ENCODE assay signal across 9 mouse cellular contexts in genomic region chr1:90203341-90203740, GRCm38 (mm10). TPM values are rescaled to one million over a fixed set of nuclear protein-coding genes. Genes with fewer than 3 reads are reported as not detected.
DNase-seq lines count a peak whose midpoint lies in the region; ATAC-seq lines count a peak whose summit lies in the region.
"Had no signal": no experiment of that assay in that cellular context is flagged by ENCODE, and none has a peak within 500 bp of the region (broad histone marks: within the 10 kb centered on the region; RNA-seq: fewer than 3 reads in every experiment).

No protein-coding gene starts in this region.

- H3K36me3 ChIP-seq in heart, embryonic 13.5 days: no peaks in the 10 kb centered on the region
- H3K36me3 ChIP-seq in hindbrain, embryonic 11.5 days (ENCODE audit: control insufficient read depth, insufficient read depth, low read length): no peaks in the 10 kb centered on the region
- no peaks in the 10 kb centered on the region for H3K36me3 ChIP-seq in midbrain, embryonic 11.5 days (ENCODE audit: control insufficient read depth, insufficient read depth, low read length)

- H3K9ac ChIP-seq in heart, embryonic 13.5 days: peak overlapping the region; percentile 64
- no peak overlapping the region for H3K9ac ChIP-seq in hindbrain, embryonic 11.5 days (ENCODE audit: low read depth, low read length)
- peak overlapping the region; percentile 49; the same call in 1 of the 2 replicates for H3K9ac ChIP-seq in midbrain, embryonic 11.5 days (ENCODE audit: low read length)

- H3K27ac ChIP-seq in heart, embryonic 13.5 days (replicated peaks): no peak overlapping the region
- H3K27ac ChIP-seq in hindbrain, embryonic 11.5 days (ENCODE audit: low read depth, low read length): no peak overlapping the region
- H3K27ac ChIP-seq in midbrain, embryonic 11.5 days (ENCODE audit: low read depth, low read length): no peak overlapping the region

- H3K4me1 ChIP-seq in heart, embryonic 13.5 days: peaks cover 50% of the 10 kb centered on the region
- peaks cover 18% of the 10 kb centered on the region for H3K4me1 ChIP-seq in hindbrain, embryonic 11.5 days (replicated peaks; ENCODE audit: control insufficient read depth, insufficient read depth, low read length)
- peaks cover 47% of the 10 kb centered on the region for H3K4me1 ChIP-seq in midbrain, embryonic 11.5 days (ENCODE audit: control insufficient read depth, insufficient read depth, low read length)

- peak overlapping the region; percentile 64 for H3K4me3 ChIP-seq in heart, embryonic 13.5 days
- H3K4me3 ChIP-seq in hindbrain, embryonic 11.5 days (ENCODE audit: low read depth, low read length): peak overlapping the region; percentile 61; the same call in 1 of the 2 replicates
- no peak overlapping the region for H3K4me3 ChIP-seq in midbrain, embryonic 11.5 days (ENCODE audit: low read depth, low read length)

- no peaks in the 10 kb centered on the region for H3K9me3 ChIP-seq in heart, embryonic 13.5 days
- no peaks in the 10 kb centered on the region for H3K9me3 ChIP-seq in hindbrain, embryonic 11.5 days (ENCODE audit: control insufficient read depth, low read length)
- no peaks in the 10 kb centered on the region for H3K9me3 ChIP-seq in midbrain, embryonic 11.5 days (ENCODE audit: control insufficient read depth, low read length)

- peaks cover 36% of the 10 kb centered on the region for H3K27me3 ChIP-seq in heart, embryonic 13.5 days (replicated peaks)
- peaks cover 2% of the 10 kb centered on the region; the same call in 1 of the 2 replicates for H3K27me3 ChIP-seq in hindbrain, embryonic 11.5 days (ENCODE audit: control insufficient read depth, insufficient read depth, low read length)
- no peaks in the 10 kb centered on the region for H3K27me3 ChIP-seq in midbrain, embryonic 11.5 days (ENCODE audit: control insufficient read depth, insufficient read depth, low read length)

- 12% methylated on average over 11 of the region's 11 CpGs for WGBS in heart, embryonic 13.5 days
- WGBS in hindbrain, embryonic 11.5 days: 4% methylated on average over 11 of the region's 11 CpGs
- WGBS in midbrain, embryonic 11.5 days: 3% methylated on average over 11 of the region's 11 CpGs

- peak overlapping the region; percentile 70 for H3K4me2 ChIP-seq in heart, embryonic 13.5 days
- H3K4me2 ChIP-seq in hindbrain, embryonic 11.5 days (replicated peaks; ENCODE audit: low read depth, low read length): peak overlapping the region; percentile 64
- peak overlapping the region; percentile 68 for H3K4me2 ChIP-seq in midbrain, embryonic 11.5 days

- no peak for DNase-seq in heart, adult 8-10 months (ENCODE audit: low spot score)
- DNase-seq in ZHBTc4 (ENCODE audit: low read depth, low spot score): peak; percentile 41
- DNase-seq in hindbrain, embryonic 11.5 days (ENCODE audit: low spot score): peak; percentile 48
- DNase-seq in midbrain, embryonic 11.5 days (ENCODE audit: low spot score, missing footprints): peak; percentile 94
- no peak for DNase-seq in embryo, embryonic 11 days
- no peak for DNase-seq in spleen, adult 18-20 months

- no peak for ATAC-seq in heart, embryonic 13.5 days (ENCODE audit: extremely low read depth, insufficient number of reproducible peaks, low FRiP score, low TSS enrichment)
- ATAC-seq in hindbrain, embryonic 11.5 days (ENCODE audit: low FRiP score): no peak
- ATAC-seq in midbrain, embryonic 11.5 days (ENCODE audit: low FRiP score): no peak
- no peak for ATAC-seq in megakaryocyte, adult 5-6 weeks (ENCODE audit: poor library complexity, severe bottlenecking)

RNA-seq across cellular contexts. Expression of gene Ackr3, which starts 0.4 kb away (rescaled TPM):
- polyA plus RNA-seq in heart, embryonic 13.5 days (2015; fragmentation: Nextera tagmentation; extraction: Ambion mirVana): 38.3 and 38.5 TPM in 2 replicates
- 10 to 100 TPM; 46.3 to 71.9 (median 54.9) TPM for total RNA-seq in heart, adult 8-10 months (2022)
- 25.7 and 29.6 TPM in 2 replicates for polyA plus RNA-seq in hindbrain, embryonic 11.5 days (2014; fragmentation: Nextera tagmentation; extraction: Ambion mirVana)
- polyA plus RNA-seq in midbrain, embryonic 11.5 days (2014; fragmentation: Nextera tagmentation; extraction: Ambion mirVana): 28.4 and 29.4 TPM in 2 replicates
- not detected in 2 replicates for total RNA-seq in megakaryocyte, adult 5-6 weeks (2015)
- not detected in 2 replicates for total RNA-seq in megakaryocyte, adult 5-6 weeks (2017)

RNA-seq across cellular contexts. Expression of gene Iqca, which starts 50.1 kb away (rescaled TPM):
- polyA plus RNA-seq in heart, embryonic 13.5 days (2015; fragmentation: Nextera tagmentation; extraction: Ambion mirVana): 0.06 and 0.33 TPM in 2 replicates
- total RNA-seq in heart, adult 8-10 months (2022): not detected
- 1.0 and 1.1 TPM in 2 replicates for polyA plus RNA-seq in hindbrain, embryonic 11.5 days (2014; fragmentation: Nextera tagmentation; extraction: Ambion mirVana)
- polyA plus RNA-seq in midbrain, embryonic 11.5 days (2014; fragmentation: Nextera tagmentation; extraction: Ambion mirVana): 0.18 TPM in 1 of 2 replicates, not detected in the other
- not detected in 2 replicates for total RNA-seq in megakaryocyte, adult 5-6 weeks (2015)
- not detected in 2 replicates for total RNA-seq in megakaryocyte, adult 5-6 weeks (2017)
- total RNA-seq: adrenal gland, postnatal 4 days had no signal

Comparison
In these comparisons a context has a peak if more than half of its experiments do, and no peak if none do; other contexts are left out.
1. DNase-seq: peak in ZHBTc4 (single experiment), hindbrain, embryonic 11.5 days (single experiment) and midbrain, embryonic 11.5 days (single experiment); none in heart, adult 8-10 months (single experiment), embryo, embryonic 11 days (single experiment) and spleen, adult 18-20 months (0 of 2).
2. Peak in every context shown above with its lines, with median percentiles within 50 percentile points of each other: H3K4me2 ChIP-seq.